Mouse (Mus musculus) erythroid progenitor cell, adult 5-6 weeks (primary cell): ENCODE data around the gene Srrm4. TPM values are rescaled to one million over a fixed set of nuclear protein-coding genes. Genes with fewer than 3 reads are reported as not detected.

ENCODE experiments used
- ATAC-seq: replicated peaks from 2 replicates; pipeline ENCODE4 v1.8.0; 2016; ENCODE audit warnings: moderate number of reproducible peaks, mild to moderate bottlenecking, moderate TSS enrichment, inconsistent platforms; ENCODE audit not compliant: poor library complexity, low FRiP score, severe bottlenecking
- total RNA-seq, 2 experiments: library from RNA; stranded (forward) in 1 of 2; stranded (reverse) in 1 of 2; fragments of 150-400 nt in 1 of 2; fragments of 186-747, 209-891 nt in 1 of 2; gene quantifications; 2 replicates each; pipeline versions ENCODE4 v1.2.3 to v1.2.4; 2015 to 2017; ENCODE audit warnings: low replicate concordance in 2 of 2

Gene Srrm4
- total RNA-seq (2015; ENCODE audit: low replicate concordance) (not detected in 2 replicates), total RNA-seq (2017; ENCODE audit: low replicate concordance) (not detected in 2 replicates)

DNA sequence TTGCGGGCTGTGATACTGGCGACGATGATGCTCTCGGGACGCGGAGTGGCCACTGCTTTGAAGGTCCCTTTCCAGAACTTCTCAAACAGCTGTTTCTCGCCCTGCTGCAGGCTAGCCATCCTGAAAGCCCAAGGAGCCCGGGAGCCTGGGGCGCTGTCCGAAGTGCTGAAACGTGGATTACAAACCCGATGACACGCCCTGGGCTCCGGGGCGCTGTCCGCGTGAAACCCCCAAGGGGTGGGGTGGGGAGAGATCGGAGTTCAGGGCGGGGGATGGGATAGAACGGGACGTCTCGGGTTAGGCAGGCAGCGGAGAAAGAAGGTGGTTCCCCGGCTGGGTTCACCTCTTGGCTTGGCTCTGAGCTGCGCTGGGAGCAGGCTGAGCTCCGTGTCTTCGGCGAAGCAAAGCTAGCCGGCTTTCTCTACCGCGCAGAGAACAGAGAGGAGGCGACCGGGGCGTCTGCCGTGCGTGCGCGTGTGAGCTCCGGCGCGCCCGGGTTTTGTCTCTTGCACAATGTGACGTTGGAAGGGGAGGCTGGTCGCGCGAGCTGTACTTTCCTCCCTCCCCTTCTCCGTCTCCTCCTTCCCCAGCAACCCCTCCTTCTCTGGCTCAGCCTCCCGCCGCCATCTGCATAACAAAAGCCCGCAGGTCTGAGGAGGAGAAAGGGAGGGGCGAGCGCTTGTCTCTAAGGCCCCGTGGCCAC lies at the start of gene Srrm4:
Srrm4 (minus strand) TSS at position 472 of the 703 bp plus-strand sequence.
- ATAC-seq: no peak

DNA sequence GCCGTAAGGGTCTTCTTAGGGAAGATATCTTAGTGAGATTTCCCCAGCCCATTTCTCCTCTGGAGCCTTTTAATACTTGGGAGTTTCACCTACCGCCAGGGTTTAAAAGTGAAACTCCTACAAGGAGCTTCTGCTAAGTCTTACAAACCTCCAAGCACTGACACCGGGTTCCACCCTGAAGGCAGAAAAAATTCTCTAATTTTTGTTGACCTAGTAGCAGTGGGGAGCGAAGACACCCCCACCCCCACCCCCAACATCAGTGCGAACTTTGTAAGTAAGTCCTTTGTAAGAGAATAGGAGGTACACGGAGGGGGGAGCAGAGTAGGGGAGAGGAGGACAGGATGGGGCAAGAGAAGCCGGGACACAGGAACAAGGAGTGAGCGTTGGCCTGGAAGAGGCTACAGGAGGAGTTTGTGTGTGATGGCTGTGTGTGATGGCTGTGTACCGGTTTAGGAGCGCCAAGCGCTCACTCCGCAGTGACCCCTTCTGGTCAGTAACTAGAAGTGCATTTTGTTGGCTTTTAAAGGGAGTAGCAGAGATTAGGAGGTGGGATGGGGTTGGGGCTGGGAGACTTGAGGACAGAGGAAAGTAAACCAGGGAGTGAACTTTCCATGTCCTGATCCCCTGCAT lies 1.3 kb upstream of the Srrm4 start:
- no peak for ATAC-seq

DNA sequence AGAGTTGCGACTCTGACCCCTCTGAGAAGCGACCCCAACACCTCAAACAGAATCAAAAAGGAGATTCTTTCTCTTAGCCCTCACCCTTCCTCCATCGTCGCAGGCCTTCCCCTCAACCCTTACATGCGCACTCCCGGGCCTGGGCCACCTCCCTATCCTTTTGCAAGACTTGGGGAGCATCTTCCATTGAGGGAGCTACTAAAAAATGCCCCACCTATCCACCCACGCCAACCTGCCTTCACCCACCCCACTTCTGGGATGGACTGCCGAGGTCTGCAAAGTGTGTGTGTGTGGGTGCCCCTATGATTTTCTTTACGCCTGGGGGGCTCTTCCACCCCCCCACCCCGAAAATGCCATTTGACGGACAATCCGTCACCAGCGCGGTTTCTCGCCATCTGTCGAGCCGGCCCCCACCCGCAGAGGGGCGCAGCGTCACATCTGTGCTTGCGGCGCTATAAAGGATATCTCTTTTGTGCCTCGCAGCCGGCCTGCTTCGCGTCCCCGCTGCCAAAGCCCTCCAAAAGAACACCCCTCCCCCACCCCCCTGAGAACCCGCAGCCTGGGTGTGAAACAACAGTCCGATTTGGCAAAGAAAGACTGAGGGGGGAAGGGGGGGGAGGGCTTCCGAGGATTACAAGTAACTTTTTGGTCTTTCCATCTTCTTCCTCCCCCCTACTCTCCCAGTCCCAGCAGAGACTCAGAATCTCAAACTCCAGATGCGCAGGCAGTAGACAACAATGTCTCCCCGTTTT lies 608 bp upstream of the Srrm4 start:
- ATAC-seq: no peak

DNA sequence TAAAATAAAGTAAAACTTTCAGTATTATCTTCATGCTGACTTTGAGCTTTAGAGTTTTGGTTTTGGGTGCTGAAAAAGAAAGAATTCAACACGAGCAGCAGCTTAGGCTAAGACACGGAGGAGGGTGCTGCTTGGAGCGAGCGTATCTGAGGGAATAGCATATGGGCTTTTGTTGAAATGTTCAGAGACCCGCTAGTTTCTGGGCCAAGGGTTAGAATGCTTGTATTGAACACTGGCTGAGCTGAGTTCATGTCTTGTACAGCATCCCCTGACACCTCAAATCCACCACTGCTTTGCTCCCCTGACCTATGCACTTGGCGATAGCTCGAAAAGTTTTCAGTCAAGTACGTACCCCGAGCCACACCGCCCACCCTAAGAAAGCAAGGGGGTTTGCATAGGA lies 919 bp downstream of the Srrm4 start:
- no peak for ATAC-seq

DNA sequence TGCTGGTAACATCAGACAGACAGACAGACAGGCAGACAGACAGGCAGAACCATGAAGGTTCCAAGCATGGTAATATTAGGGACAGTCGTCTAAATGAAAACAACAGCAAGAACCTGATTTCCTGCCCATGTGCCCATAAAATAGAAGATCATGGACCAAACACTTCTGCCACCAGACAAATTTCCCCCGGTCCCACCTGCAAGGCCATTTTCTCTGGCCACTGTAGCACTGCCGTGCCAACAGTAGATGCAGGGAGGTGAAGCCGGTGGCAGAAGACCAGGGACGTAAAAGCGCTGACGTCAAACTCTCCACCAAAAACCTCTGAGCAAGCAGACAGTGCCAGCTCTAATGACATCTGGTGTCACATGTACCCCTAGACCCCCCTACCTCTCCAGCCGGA lies 2.0 kb downstream of the Srrm4 start:
- no peak for ATAC-seq

DNA sequence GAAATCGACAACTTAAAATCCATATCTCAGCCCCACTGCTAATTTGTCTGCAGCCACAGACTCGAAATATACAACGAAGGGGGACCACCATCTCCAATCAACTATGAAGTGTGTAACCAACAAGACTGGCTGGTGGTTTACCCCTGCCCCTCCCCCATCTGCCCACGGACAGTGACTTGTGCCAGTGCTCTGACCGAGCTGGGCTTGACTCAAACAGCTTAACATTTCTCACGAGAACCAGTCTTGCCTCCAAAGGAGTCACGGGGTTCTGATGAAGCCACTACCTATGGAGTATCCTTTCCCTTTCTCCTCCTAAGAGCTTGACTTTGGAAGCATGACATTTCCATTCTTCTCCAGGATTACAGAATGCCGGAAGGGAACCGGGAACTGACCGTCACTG lies 2.8 kb downstream of the Srrm4 start:
- ATAC-seq: no peak

DNA sequence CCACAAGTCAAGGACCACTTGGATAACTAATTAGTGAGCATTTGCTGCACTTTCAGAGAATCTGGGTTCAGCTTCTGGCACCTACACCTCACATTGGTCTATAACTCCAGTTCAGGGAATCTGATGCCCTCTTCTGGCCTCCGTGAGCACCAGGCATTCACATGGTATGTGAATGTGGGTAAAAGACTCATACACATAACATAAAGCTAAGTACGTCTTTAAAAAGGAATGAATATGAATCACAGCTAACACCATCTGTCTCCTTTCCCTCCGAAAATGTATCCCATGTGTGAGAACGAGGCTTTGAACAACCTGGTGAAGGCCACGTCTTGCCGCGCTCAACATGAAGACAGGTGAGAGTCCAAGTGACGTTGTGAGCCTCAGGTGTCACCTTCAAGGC lies 12.1 kb downstream of the Srrm4 start:
- ATAC-seq: no peak

DNA sequence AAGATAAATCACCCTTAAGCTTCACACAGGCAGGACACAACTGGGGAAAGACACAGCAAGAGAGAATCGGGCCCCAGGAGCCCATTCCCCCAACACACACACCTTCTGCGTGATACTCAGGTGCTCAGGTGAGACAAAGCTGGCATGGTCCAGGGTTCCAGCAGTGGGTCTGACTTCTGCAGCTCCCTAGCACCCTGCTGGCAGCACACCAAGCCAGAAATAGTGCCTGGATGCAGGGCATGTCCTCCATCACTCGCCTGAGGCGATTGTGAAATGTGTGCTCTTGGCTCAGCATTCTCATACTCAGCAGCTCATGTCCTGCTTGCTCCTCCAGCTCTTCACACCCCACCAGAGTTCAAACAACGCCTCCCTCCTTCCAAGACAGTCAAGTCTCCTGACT lies 14.5 kb downstream of the Srrm4 start:
- ATAC-seq: no peak

DNA sequence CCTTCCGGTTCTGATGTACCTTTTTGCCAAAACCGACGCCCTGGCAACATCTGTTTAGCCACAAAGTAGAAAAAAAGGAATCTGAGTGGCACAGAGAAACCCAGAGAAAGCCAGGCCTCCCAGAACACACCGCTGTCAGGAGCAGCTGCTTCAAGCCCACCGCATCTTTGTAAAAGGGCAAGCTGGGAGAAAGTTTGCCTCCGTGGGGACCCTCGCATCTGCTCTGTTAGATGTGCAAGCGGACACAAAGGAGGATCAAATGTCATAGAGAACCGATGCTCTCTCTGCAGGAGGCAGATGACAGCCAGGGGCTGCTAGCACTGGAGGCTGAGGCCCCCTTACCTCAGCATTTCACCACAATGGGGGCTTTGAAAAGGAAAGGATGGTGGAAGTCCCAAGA lies 18.3 kb downstream of the Srrm4 start:
- ATAC-seq: no peak

DNA sequence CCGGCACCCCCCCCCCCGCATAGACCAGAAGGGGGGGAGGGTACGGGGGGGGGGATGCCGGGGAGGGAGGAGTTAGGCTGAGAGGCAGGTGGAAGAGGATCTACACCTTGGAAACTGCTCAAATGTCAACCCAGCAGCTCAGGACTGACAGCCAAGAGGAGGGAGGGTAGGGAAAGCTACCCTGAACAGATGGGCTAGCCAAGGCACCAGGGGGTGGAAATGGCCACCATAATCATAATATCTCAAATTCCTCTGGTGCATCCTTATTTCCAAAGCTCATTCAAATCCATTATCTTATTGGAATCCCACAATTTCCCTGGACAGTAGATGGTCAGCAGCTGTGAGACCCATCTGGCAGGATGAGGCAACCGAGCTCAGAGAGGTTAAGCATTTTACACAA lies 19.7 kb downstream of the Srrm4 start:
- no peak for ATAC-seq

DNA sequence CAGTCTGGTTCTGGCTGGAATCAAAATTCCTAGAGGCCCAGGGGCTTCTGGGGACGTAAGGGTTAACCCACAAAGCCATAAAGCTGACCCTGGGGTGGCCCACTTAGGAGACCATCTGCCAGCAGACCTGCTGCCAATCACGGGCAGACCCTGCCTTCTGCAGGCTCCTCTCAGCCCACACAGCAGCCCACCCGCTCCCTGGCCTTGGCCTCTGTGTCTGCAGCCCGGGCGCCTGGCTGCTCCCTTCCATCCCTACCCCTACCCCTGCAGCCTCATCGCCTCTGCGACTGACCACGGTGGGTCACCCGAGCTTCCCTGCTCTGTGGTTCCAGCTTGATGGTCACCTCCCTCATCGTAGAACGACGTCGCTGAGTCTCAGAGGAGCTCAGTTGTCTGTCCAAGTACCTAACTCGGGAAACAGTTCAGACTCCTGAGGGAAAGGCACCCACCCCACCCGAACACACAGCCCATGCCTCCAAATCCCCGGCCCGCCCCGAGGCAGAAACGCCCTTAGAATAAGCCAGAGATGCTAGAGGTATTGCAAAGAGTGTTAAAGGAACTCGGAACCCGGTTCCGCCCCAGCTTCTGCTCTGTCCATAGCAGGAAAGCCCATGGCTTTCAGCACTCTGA lies 20.3 kb downstream of the Srrm4 start:
- no peak for ATAC-seq

DNA sequence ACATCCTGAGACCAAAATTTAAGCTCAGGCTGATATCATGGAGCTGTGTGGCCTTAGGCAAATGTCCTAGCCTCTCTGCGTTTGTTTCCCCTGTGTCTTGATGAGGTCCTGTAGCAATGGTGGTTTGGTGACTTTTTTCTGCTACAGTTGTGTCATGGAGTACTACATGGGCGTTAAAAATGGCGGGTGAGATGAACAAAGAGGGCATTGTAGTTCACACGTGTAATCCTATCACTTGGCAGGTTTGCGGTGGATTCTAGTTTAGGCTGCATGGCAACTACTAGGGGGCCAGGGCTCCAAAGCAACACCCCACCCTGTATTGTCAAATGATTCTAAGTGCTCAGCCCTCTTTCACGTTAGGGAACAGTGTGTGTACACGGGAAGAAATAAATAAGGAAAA lies 21.1 kb downstream of the Srrm4 start:
- ATAC-seq: no peak

DNA sequence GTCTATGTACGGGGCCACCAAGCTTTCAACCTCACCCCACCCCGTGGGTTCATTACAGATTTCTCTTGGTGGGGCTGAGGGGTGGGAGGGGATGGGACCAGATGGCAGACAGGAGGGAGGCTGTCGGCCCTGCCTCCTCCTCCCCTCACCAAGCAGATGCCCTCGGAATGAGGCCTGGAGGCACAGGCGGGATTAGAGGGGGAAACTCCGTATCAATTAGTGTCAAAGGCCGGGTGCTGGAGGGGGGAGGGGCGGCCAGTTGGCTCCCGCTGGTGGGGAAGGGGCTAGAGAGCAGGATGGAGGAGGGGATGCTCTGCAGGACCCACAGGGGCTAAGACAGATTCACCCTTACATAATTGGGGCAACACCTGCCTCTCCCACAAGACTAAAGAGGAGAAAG lies 22.0 kb downstream of the Srrm4 start:
- no peak for ATAC-seq

DNA sequence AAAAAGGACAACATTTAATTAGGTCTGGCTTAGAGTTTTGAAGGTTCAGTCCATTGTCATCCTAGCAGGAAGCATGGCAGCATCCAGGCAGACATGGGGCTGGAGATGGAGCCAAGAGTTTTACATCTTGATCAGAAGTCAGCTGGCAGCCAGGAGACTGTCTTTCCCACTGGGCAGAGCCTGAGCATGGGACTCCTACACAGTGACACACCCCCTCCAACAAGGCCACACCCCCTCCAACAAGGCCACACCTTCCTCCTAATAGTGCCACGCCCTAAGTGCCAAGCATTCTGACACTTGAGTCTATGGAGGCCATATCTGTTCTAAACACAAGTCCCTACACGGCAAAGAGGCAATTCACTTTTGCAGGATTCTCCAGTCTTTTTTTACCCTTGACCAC lies 23.6 kb downstream of the Srrm4 start:
- ATAC-seq: no peak

DNA sequence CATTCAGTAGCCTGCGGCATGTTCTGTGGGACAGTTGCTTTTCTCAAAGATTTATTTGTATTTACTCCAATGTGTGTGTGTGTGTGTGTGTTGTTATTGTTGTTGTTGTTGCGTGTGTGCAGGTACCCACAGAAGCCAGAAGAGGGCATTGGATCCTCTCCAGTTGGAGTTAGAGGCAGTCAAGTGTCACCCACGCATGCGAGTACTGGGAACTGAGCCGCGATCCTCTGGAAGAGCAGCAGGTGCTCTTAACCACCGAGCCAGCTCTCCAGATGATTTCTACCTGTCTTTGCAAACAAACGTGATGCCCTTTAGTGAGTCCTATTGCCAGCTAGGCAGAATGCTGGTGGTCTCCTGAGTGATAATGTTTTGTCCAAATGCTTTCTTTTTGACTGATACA lies 24.3 kb downstream of the Srrm4 start:
- ATAC-seq: no peak

DNA sequence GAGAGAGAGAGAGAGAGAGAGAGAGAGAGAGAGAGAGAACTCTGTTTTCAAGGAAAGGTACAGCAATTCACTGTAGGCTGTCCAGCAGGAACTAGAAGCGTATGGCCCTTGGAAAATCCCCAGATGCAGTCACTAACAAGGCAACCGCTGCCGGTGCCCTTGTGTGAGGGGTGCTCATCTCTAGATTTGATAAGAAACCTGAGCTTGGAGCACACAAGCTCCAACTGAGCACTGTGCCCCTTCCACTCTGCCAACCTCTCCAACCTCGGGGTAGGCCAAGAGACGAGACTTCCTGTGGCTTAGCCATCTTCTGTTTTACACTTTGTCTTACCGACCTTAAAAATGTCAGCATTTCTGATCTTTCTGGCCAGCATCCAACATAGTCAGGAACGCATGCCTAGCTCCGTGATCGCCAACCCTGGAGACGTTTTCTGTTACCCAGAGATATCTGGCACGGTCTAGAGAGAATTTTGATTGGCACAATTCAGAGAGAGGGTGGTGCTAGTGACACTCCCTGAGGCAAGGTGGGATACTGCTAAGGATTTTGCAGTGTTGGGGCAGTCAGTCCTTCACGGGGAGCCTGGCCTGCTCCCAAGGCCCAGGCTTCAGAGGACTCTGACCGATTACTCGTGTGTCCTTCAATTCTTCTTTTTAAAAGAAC lies 25.1 kb downstream of the Srrm4 start:
- no peak for ATAC-seq

DNA sequence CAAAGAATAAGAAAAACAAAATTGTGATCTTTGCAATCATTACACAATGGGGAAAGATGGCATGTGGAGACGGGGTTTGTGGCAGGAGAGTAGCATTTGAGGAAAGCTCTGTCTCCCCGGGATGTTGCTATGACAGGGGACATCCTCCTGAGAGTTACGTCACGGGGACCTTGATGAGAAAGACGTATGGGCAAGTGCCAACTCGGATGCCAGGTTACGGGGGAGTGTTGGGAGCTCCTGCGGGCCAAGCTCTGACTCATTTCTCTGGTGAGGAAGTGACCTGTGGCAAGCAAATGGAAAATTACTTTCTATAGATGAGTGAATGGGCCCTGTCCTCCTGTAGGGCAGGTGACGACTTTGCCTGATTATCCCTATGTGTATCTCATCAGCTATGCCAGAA lies 26.0 kb downstream of the Srrm4 start:
- ATAC-seq: no peak

DNA sequence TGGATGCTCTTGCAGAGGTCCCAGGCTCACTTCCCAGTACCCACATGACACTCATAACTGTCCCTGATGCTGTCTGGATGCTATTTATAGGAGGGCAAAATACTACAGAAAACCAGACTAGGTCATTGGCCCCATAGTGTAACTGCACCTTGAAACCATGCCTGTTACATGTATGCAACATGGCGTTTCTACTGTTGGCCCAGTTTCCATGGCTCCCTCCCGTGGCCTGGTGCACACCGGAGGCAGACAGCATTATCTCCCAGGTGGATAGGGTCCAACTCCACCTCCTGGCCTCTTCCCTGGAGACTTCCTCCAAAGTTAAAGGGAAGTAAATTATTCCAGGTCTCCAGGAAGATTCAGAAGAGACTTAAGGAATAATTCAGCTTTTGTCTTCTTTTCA lies 27.2 kb downstream of the Srrm4 start:
- no peak for ATAC-seq

DNA sequence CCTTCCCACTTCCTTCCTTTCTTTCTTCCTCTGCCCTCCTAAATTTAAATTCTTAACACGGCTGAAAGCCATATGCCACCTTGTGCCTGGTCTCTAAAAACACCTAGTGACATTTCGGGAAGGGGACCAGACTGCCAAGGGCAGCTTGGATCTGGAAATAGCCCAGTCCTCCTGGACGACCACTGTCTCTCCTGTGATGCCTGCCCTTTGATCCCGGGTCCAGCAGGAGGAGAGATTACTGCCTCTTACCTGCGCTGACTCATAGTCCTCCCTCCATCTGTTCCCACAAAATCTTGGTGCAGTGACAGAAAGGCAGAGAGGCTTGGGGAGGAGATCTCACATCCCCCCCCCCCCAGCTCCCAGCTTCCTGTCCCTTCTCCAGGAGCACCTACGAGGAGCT lies 27.9 kb downstream of the Srrm4 start:
- no peak for ATAC-seq

DNA sequence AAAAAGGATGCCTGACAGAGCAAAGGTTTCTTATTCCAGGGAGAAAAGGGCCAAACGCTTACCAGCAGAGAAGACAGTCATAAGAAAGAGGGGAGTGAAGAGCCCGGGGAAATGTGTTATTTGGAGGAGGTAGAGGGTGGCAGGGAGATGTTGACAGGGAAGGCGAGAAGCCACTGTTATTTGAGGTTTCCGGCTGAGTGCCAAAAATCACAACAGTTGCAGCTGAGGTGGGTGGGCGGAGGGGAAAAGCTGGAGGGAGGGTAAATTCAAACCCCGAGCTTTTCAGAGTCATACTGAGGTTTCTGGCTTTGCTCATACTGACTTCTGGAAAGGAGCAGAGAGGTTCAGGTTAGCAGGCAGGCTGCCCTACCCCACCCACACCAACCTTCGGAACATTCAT lies 32.5 kb downstream of the Srrm4 start:
- no peak for ATAC-seq
